Mouse (Mus musculus) erythroblast, embryonic 14.5 days (primary cell): Measurements from ENCODE around the gene Col2a1. TPM values are rescaled to one million over a fixed set of nuclear protein-coding genes. Genes with fewer than 3 reads are reported as not detected.

ENCODE experiments used
- H3K27me3 ChIP-seq: 2 replicates; pipeline ENCODE4 v1.6.1; 2012; ENCODE audit warnings: inconsistent platforms; ENCODE audit not compliant: control insufficient read depth
- H3K36me3 ChIP-seq: 2 replicates; pipeline ENCODE4 v1.6.1; 2012; ENCODE audit warnings: mild to moderate bottlenecking, inconsistent platforms; ENCODE audit not compliant: control insufficient read depth
- H3K4me1 ChIP-seq: 2 replicates; pipeline ENCODE4 v1.6.1; 2012; ENCODE audit warnings: inconsistent platforms; ENCODE audit not compliant: control insufficient read depth
- H3K4me3 ChIP-seq: replicated peaks from 2 replicates; pipeline ENCODE3; 2012; ENCODE audit warnings: moderate library complexity, mild to moderate bottlenecking, inconsistent platforms
- H3K9me3 ChIP-seq: 2 replicates; pipeline ENCODE4 v1.6.1; 2012; ENCODE audit warnings: low read length, inconsistent platforms, mixed read lengths; ENCODE audit not compliant: control insufficient read depth
- GATA1 ChIP-seq: IDR thresholded peaks from 2 replicates; pipeline ENCODE4 v1.6.1; 2012; ENCODE audit warnings: low read length, inconsistent platforms, mixed read lengths
- TAL1 ChIP-seq: IDR thresholded peaks from 3 replicates; pipeline ENCODE4 v1.6.1; 2012; ENCODE audit warnings: low read length, inconsistent platforms, mixed read lengths
- polyA plus RNA-seq: library from polyadenylated mRNA; stranded (reverse); fragments of >175 nt; gene quantifications from 2 replicates; pipeline ENCODE4 v1.2.3, GENCODE M21; 2012

Col2a1 gene
- polyA plus RNA-seq, 1 experiment = not detected

DNA sequence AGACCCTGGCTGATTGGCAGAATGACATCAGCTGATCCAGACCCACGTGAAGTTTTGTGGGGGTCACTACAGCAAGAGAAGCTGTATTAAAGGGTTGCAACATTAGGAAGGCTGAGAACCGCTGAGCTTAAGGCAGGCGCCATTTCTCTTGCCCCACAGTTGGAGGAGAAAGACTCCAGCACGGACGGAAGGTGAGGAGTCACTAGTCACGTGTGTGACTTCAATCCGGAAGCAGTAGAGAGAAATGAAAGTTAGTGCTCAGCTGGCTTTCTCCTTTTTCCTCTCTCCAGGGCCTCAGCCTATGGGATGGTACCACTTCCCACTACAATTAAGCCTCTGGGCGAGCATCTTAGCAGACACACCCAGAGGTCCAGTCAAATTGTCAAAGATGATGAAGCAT is 62.0 kb downstream of the Col2a1 start:
- Histone ChIP-seq H3K4me3 (no peak overlapping the region), H3K36me3 (no peaks in the 10 kb centered on the region), H3K27me3 (no peaks in the 10 kb centered on the region), H3K4me1 (no peaks in the 10 kb centered on the region), H3K9me3 (no peaks in the 10 kb centered on the region)
- TF ChIP-seq TAL1 (no peak), GATA1 (no peak)

- Histone ChIP-seq H3K4me1 (no peaks in the 10 kb centered on the region), H3K36me3 (no peaks in the 10 kb centered on the region), H3K9me3 (no peaks in the 10 kb centered on the region), H3K4me3 (no peak overlapping the region), H3K27me3 (no peaks in the 10 kb centered on the region)
- TF ChIP-seq TAL1 (no peak), GATA1 (no peak)
Measured at GRCm38 (mm10) chr15:97941306-97941705, 63.2 kb downstream of the Col2a1 start.

DNA sequence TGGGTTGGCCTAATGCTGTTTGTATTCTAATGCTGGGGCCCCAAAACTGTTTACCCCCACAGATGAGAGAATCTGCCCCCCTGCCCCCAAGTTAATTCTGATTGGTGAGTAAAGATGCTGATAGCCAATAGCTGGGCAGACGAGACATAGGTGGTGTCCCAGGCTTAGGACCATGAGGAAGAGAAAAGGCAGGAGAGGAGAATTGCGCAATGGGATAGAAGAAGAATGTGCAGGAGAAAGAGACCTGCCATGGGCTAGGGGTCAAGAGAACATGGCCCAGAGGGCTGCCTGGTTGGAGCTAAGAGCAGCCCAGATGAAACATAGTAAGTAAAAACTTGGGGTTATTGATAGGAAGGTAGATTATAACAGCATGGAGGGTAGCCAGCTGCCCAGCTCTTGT is 64.4 kb downstream of the Col2a1 start:
- Histone ChIP-seq H3K4me1 (no peaks in the 10 kb centered on the region), H3K9me3 (no peaks in the 10 kb centered on the region), H3K4me3 (no peak overlapping the region), H3K36me3 (no peaks in the 10 kb centered on the region), H3K27me3 (no peaks in the 10 kb centered on the region)
- TF ChIP-seq TAL1 = no peak
- no peak for TF ChIP-seq GATA1

DNA sequence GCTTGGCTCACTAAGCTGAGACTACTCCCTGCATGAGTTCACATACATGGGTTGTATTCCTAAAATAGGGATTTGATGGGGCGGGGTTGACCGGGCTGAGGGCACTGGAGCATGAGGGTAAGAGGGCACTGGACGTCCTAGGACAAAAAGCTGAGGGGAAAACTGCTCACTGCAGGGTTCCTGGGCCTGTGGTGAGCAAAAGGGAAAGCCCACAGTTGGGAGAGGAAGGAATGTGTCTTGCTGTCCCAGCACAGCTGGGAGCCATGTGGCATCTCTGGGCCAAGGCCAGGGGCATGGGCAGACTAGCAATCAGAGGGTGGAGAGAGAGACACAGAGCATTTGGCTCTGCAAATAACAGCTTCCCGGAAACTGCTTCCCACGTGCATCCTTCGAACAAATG is 65.9 kb downstream of the Col2a1 start:
- TF ChIP-seq TAL1 (no peak), GATA1 (no peak)
- Histone ChIP-seq H3K4me3 (no peak overlapping the region), H3K4me1 (no peaks in the 10 kb centered on the region), H3K36me3 (no peaks in the 10 kb centered on the region), H3K9me3 (no peaks in the 10 kb centered on the region), H3K27me3 (no peaks in the 10 kb centered on the region)

- H3K9me3 ChIP-seq = no peaks in the 10 kb centered on the region
- H3K36me3 ChIP-seq = no peaks in the 10 kb centered on the region
- H3K27me3 ChIP-seq = no peaks in the 10 kb centered on the region
- no peaks in the 10 kb centered on the region for H3K4me1 ChIP-seq
- TF ChIP-seq TAL1 (no peak), GATA1 (no peak)
- H3K4me3 ChIP-seq = no peak overlapping the region
Measured at GRCm38 (mm10) chr15:97932441-97932840, 72.1 kb downstream of the Col2a1 start.

GRCm38 (mm10) chr15:97929259-97929824 is 75.2 kb downstream of the Col2a1 start:
- Histone ChIP-seq H3K36me3 (no peaks in the 10 kb centered on the region), H3K4me3 (no peak overlapping the region), H3K27me3 (no peaks in the 10 kb centered on the region), H3K4me1 (no peaks in the 10 kb centered on the region), H3K9me3 (no peaks in the 10 kb centered on the region)
- TF ChIP-seq TAL1 (no peak), GATA1 (no peak)

- no peaks in the 10 kb centered on the region for H3K9me3 ChIP-seq
- H3K27me3 ChIP-seq = no peaks in the 10 kb centered on the region
- no peaks in the 10 kb centered on the region for H3K36me3 ChIP-seq
- H3K4me1 ChIP-seq = no peaks in the 10 kb centered on the region
- no peak overlapping the region for H3K4me3 ChIP-seq
- no peak for TF ChIP-seq GATA1
- TF ChIP-seq TAL1 = no peak
Measured at GRCm38 (mm10) chr15:97927821-97928220, 76.7 kb downstream of the Col2a1 start.

GRCm38 (mm10) chr15:97927018-97927417 is 77.5 kb downstream of the Col2a1 start:
- no peak for TF ChIP-seq TAL1
- no peak for TF ChIP-seq GATA1
- H3K4me3 ChIP-seq = no peak overlapping the region
- H3K9me3 ChIP-seq = no peaks in the 10 kb centered on the region
- H3K36me3 ChIP-seq = no peaks in the 10 kb centered on the region
- H3K27me3 ChIP-seq = no peaks in the 10 kb centered on the region
- H3K4me1 ChIP-seq = no peaks in the 10 kb centered on the region

Other genes with a start within 250 kb of the Col2a1 start
- gene Rapgef3, start 236.7 kb downstream of the Col2a1 start, polyA plus RNA-seq = 0.04 TPM in 1 of 2 replicates, not detected in the other
- 32.7 and 39.5 TPM in 2 replicates for gene Slc48a1, start 226.2 kb downstream of the Col2a1 start, polyA plus RNA-seq
- 0.45 and 0.62 TPM in 2 replicates for gene Hdac7, start 160.2 kb downstream of the Col2a1 start, polyA plus RNA-seq
- not detected in 2 replicates for gene Vdr, start 94.1 kb downstream of the Col2a1 start, polyA plus RNA-seq
- gene Tmem106c, start 40.5 kb downstream of the Col2a1 start, polyA plus RNA-seq = 0.37 and 0.53 TPM in 2 replicates
- 2.4 and 3.1 TPM in 2 replicates for gene Pfkm, start 87.9 kb upstream of the Col2a1 start, polyA plus RNA-seq
- gene Senp1, start 89.0 kb upstream of the Col2a1 start, polyA plus RNA-seq = 0.71 and 1.0 TPM in 2 replicates
- gene Asb8, start 160.9 kb upstream of the Col2a1 start, polyA plus RNA-seq = 0.42 and 0.43 TPM in 2 replicates
- gene Ccdc184, start 162.5 kb upstream of the Col2a1 start, polyA plus RNA-seq = not detected in 2 replicates
- gene Olfr288, start 190.8 kb upstream of the Col2a1 start, polyA plus RNA-seq = not detected in 2 replicates
- gene Gm44579, start 216.3 kb upstream of the Col2a1 start, polyA plus RNA-seq = not detected in 2 replicates
- not detected in 2 replicates for gene Olfr287, start 216.4 kb upstream of the Col2a1 start, polyA plus RNA-seq
- gene Olfr286, start 229.8 kb upstream of the Col2a1 start, polyA plus RNA-seq = not detected in 2 replicates